Mouse (Mus musculus): ENCODE results near the gene Cpa3.

GRCm38 (mm10) chr3:20188976-20189675, 52.9 kb downstream of the Cpa3 start:
- TF ChIP-seq CTCF (IDR thresholded peaks at IDR 0.05; ENCODE audit: borderline replicate concordance, control insufficient read depth, extremely low read depth, insufficient read depth, low read length, poor library complexity) (no peak), POLR2A (IDR thresholded peaks at IDR 0.05; ENCODE audit: control insufficient read depth, extremely low read depth, insufficient read depth, low read length, poor library complexity) (no peak)
